Mouse (Mus musculus) layer of hippocampus, adult 8-10 months (tissue): ENCODE measurements around the gene Cgnl1. TPM values are rescaled to one million over a fixed set of nuclear protein-coding genes. Genes with fewer than 3 reads are reported as not detected.

Source experiments
- DNase-seq, 2 experiments: peaks; one replicate each; pipeline ENCODE4 v3.0.0; 2022; ENCODE audit warnings: low spot score in 2 of 2
- total RNA-seq, 4 experiments: library from RNA; stranded (reverse); gene quantifications; 2 replicates each; pipeline ENCODE4 v1.2.4; 2022

Cgnl1 gene
- total RNA-seq, 4 experiments from 2014 or later = 7.9 to 9.2 (median 8.3) TPM

DNA sequence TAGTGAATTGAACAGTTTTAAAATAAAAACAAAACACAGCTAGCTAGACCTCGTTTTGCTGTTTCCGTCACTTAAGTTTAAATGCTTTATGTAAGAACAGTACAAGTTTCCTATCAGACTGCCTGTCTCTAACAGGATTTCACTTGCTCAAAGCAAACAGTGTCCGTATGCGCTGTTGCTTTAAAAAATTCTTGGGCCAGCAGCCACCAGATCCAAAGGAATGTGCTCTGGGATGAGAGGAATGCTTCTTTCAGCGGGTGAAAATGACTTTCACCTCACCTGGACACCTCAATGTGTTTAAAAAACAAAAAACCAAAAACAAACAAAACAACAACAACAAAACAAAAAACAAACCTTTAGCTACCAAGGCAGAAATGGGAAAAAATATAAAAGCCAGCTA is 54.4 kb downstream of the Cgnl1 start:
- DNase-seq = no peak

DNA sequence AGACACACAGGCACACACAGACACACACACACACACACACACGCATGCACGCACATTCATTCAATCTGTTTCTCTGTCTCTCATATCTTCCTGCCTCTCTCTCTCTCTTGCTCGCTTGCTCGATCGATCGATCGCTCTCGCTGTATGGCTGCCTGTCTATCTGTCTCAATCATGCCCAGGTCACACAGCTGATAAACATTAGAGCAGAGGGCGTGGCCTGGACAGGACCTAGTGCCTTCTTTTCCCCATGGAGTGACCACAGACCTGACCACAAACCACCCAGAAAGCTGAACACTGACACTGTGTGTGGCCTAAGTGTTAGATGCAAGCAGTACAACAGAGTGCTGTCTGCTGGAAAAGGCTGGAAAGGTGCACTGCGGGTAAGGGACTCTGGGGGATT is 60.6 kb downstream of the Cgnl1 start:
- DNase-seq = no peak

DNA sequence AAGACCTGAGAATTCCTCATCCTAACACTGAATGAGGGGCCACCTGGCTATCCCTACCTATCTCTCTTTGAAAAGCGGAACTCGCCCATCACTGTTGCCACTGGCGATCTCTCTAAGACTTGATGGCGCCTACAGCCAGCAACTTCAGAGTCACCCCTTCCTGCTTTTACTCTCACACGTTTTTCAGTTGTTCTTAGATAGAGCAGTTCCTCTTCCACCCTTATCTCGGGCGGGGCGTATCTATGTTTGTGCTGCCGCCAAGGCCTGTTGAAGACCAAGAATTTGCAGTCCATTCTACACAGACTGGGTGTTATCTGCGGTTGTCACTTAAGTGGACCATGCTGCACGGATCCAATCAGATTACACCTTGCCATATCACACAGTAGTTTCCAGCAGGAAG is 62.2 kb downstream of the Cgnl1 start:
- no peak for DNase-seq

DNA sequence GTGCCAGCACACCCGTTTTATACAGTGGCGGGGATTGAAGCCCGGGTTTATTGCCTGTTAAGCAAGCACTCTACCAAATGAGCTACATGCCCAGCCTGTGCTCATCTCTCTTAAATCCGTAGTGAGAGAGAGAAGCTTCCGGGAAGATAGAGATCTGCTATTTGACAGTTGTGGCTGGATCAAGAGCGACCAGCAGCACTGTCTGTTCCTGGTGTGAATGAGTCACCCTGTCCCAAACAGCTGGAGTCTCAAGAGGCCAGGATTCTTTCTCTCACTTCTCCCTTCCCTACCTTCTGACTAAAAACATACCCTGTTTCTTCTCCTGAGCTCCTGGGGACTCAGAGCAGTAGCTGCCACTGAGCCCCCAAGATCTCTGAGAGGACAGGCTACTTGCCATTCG is 63.4 kb downstream of the Cgnl1 start:
- DNase-seq = no peak

DNA sequence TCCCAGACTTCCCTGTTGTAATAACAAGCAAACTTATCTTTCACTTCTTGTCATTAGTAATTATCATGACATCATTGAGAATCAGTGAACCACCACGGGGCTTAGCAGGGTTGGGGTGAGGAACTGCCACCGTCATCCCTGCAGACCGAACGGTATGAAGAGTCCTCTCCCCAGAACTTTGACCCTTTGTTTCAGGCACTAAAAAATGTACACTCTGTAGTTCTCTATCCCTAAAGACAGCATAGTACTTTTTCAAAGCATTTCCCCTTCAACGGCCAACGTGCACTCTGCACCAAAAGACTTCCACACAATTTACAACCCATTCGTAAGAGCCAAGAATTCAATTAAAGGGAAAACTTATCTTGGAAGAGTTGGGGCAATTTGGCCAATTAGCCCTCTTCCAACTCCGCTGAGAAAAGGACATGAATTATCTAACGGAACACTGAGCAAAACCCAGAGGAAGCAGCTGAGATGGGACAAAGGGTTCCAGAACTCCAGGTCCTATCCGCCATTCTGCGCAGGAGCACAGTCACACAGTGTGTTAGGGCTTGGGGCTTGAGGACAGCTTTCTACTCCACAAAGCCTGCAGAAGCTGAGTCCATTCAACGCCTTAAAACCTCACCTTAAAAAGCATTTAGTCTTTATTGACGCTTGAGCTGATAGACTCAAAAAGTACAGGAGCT is 66.9 kb downstream of the Cgnl1 start:
- DNase-seq = no peak

DNA sequence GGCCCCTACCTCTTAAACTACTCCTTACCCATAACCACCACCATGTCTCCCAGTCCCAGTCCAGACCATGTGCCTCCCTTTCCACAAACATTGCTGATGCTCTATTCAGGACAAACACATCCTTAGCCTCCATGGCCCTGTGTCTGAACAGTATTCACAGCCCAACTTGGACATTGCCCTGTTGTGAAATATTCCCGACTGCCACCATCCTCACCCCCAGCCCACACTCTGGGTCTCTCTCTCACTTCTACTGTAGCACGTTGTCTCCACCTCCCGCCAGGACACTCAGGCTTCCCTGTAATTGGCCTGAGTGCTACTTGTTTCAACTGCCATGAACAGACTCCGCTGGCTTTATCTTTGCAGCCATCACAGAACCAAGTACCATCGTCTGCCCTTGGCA is 72.3 kb downstream of the Cgnl1 start:
- DNase-seq = no peak

DNA sequence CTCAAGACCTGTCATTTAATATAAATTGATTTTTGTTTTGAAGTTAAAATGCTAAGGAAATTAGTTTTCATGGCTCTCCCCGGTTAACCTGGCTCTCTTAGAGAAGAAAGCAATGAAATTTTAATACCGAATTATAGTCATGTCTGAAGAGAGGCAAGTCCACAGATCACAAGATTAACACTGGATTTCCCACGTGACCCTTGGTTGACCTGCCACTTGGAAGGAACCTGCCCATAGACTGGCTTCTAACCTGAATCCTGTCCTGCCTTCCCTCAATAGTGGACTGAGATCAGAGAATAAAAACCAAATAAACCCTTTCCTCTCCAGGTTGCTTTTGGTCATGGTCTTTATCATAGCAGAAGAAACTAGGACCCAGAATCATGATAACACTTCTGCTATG is 73.3 kb downstream of the Cgnl1 start:
- no peak for DNase-seq

DNA sequence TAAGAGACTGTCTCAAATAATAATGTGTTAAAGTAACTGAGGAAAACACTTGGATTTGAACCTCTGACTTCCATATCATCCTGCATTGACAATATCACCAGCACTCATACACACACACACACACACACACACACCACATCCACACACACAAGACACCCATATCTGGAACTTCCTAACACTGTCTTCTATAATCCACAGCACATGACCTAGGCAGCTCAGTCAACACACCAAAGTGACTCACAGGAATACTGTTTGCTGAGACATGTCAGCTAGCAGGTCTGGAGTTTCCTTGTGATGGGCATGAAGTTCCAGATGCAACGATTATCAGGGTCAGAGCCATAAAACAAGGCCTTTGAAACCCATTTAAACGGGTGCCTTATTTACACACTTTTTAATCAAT is 74.2 kb downstream of the Cgnl1 start:
- DNase-seq = no peak

DNA sequence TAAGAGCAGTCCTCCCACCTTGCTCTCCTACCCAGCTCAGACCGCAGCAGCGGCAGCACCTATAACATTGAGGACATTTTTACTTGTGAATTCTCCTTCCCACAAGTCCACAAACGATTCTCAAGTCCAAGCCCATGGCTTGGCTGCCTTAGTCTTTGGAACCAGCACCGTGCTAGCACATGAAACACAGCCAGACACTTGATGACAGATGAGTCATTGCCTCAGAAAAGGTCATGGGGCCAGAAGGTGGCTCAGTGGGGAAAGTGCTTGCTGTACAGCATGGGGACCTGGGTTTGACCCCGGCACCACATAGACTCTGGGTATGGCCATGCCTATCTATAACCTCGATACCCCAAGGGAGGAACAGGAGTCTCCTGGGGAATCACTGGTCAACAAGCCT is 74.6 kb downstream of the Cgnl1 start:
- DNase-seq = no peak

DNA sequence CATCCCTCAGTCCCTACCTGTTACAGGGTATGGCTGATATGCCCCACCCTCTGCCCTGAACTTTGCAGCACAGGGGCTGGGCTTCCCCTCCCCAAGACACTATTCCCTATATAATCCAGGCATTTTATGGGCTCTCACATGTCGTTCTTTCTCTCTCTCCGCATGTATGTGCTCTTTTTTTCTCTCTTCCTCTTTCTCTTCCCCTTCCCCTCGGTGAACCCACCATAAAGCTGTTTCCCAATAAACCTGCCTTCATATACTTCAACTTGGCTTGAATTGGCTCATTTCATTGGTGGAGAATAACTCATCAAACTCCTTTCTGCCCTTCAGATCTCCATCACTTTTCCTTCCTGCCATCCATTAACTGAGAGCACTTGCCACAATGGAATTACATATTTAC is 76.3 kb downstream of the Cgnl1 start:
- no peak for DNase-seq

DNA sequence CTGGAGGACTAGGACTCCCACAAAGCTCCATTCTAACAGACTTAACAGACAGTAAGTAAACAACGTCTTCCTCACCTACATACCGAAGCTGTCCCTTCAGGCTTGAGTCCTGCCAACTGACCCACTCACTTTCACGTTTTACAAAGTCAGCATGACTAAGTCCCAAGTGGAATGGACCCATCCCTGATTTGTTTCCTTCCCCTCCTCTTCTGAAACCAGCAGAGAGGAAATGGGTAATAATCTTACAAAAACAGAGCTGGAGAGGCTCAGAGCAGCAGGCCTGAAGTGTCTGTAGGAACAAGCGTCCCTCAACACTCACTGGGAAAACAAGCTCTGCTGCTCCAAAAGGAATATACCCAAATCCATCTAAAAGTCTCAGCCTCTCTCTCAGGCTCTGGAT is 77.2 kb downstream of the Cgnl1 start:
- no peak for DNase-seq

DNA sequence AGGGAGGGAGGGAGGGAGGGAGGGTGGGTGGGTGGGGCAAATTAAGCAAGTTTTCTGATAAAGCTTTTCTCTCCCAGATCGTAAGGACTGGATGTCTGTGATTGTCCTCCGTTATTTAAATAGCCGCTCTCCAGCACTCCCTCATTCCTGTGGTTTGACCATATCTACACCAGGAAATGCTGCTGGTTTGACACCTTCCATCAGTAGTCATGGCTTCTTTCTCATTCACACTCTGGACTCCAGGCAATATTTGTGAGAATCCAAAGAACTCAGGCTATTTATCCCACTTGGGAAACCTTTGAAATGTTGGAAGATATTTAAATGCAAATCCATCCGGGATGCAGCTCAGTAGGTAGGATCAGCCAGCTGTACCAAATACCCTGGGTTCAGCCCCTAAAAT is 77.6 kb downstream of the Cgnl1 start:
- no peak for DNase-seq

DNA sequence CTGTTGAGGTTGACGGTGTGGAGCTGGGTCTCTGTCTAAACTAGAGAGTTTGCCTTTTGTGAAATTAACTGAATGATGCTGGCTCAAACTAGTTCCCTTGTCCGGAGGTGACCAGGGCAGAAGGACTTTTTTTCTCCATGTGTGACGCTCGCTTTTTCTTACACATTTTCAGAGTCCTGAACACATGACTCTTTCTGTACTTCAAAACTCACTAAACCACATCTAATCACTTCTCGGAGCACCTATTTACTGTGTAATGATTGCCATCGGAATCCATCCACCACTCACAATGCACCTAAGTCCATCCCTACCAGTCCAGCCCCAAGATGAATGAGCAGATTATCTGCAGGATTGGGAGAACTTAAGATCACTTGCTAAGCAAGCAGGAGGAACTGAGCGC is 79.2 kb downstream of the Cgnl1 start:
- DNase-seq = no peak

DNA sequence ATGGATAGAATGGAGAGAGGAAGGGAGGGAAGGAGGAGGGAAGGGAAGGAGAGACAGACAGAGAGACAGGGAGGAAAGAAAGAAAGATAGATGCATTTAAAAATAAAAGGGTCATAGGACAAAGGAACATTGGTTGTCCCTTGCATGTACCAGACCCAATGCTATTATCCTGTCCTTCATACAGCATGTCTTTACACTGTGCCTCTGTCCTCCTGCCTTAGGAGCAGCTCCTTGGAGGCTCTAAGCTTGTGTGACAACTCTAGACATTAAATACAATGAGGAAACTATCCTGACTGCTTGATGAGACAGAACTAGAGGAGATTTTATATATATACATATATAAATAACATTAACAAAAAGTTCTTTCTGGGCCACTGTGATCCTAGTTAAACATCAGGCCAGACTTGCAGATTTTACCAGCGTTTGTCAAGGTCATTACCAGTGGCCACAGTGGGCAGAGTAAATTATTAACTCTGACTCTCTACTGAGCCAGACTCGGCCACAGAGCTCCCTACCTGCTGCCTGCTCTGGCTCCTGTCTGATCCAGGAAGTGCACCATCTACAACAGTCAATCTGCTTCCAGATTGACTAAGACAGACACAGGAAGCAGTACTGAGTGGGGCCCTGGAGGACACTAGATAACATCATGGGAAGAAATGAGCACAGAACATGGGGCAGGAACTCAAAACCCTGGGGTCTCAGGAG is 81.9 kb downstream of the Cgnl1 start:
- no peak for DNase-seq

DNA sequence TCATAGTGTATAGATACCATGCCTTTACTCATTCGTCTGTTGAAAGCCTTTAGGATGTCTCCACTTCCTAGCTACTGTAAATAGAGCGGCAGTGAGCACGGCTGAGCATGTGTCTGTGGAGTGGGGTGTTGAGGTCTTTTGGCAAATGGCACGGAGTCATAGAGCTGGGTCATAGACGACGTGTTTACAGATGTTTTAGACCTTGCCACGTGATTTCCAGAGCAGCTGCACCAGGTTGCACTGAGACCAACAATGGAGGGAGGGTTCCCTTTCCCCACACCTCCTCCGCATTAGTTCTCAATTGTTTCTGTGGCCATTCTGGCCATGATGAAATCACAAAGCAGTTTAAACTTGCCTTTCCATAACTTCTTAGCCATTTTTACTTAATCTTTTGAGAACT is 84.9 kb downstream of the Cgnl1 start:
- no peak for DNase-seq

DNA sequence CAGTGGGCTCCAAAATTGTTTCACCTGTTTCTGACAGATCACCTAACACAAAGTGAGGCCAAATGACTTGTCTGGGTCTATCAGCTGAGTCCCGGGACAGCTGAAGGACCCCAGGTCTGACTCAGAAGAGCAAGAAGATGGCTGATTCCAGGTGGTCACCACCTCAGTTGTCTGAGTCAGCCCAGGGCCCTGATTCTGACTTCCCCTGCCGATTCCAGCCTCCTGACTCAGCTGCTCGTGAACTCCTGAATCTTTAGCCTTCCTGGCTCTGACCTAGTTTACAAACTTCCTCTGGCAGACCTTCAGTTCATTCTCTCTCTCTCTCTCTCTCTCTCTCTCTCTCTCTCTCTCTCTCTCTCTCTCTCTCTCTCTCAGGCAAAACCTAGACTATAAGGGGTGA is 86.6 kb downstream of the Cgnl1 start:
- DNase-seq = no peak

DNA sequence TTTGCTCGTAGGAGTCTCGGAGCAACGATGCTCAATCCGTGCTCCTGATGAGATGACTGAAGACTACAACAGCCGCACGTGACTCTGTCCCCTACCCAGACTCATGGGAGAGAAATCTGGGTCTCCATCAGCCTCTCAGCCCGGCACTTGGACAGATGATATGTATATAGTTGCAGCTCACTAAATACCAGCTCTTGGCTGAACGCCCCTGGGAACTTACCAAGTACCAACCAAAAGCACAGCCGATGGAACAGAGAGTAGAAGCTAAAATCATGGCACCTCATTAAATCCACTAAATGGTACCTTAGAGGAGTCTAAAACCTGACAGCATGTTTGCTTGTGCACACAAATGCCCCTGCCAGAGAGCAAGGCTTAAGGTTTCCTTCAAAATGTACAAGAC is 91.0 kb downstream of the Cgnl1 start:
- DNase-seq = no peak

DNA sequence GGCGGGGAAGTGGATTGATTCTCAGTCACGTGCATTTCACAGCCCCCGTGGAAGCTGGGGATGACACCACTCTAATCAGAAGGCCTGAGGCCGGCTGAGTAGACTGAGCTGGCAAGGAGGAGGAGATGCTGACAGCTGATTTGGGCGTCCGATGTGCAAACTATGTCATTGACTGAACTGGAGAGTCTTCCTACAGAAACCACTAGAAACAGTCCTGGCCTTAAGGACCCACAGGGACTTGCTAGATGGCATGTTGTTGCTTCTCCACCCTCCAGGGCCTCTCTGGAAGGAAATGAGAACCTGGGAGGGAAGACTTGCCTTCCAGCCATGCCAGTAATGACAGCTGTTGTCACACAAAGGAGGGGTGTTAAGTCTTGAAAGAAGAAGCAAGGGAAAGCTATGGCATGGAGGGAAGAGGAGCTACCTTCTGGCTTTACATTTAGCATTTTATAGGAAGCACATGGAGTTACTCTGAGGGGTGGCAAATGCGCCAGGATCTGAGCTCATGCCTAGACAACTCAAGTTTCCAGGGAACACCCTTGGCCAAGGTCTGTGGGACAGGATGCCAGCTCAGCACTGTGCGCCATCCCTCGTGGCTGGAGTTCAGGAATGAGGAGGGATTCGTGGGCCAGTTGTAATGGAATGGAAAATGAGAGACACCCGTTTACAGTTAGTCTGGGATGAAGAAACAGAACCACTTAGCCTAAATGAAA is 92.1 kb downstream of the Cgnl1 start:
- no peak for DNase-seq

DNA sequence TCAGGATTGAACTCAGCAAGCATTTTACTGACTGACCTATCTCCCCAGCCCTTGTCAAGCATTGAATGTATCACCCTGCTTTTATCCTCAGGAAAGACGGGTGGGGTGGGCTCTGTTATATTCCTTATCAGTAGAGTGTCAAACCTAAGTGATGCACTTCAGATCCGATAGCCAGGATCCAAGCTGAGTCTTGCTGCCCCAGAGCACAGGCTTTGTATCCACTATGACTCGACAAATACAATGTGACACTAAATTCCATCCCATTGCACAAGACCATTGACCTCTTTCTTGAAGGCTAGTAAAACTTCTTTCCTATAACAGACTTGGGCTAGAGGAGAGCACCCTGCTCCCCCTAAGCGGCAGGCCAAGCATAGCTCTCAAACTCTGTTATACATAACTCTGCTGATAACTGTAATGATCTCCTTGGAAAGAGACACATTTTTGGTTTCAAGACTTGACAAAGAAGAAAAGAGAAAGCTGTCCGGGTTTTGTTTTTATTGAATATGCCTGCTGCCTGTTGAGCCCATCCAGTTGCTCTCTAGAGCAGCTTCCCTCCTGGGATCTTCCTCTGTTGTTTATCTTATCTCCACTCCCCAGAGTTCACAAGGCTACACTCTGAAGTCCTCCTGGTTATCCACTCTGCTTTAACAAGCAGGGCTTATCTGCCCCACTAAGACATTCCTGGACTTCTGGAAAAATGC is 94.3 kb downstream of the Cgnl1 start:
- DNase-seq = no peak

DNA sequence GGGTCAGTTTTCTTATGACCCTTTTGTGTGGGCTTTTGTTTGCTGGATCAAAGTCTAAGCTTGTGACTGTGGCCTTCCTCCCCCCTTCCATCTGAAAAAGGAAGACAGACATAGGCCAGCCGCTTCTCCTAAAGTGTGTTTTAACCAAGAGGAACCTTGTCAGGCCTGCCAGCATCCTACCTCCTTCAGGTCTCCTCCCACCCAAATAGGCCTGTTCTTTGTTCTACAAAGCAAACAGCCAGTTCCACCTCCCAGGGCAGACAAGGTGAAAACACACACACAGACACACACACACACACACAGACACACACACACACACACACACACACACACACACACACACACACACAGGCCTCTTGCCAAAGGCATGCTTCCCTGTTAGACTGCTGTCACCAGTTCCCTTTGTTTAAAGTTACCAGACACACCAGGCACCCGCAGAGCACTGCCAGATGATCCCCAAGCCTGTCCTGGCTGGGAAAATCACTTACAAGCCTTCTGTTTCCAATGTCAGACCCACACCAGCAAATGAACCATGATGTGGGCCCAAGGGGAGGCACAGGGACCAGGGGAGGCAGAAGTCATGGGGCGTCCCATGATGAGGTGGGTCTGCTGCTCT is 95.5 kb downstream of the Cgnl1 start:
- no peak for DNase-seq

DNA sequence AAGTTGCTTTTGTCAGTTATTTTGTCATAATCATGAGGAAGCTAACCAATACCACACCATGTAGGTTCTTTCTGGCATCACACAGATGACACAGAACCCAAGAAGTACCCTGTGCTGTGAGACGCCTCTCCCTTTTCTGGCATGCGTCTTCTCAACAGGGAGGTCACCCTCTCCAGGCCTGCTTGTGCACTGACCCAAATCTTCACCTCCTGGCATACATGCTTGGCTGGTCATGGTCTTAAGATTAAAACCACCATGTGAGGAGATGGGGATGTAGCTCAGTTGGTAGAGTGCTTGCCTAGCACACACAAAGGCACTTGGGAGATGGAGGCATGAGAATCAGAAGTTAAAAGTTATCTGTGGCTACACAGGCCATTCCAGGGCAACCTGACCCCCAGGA is 96.2 kb downstream of the Cgnl1 start:
- DNase-seq = no peak

DNA sequence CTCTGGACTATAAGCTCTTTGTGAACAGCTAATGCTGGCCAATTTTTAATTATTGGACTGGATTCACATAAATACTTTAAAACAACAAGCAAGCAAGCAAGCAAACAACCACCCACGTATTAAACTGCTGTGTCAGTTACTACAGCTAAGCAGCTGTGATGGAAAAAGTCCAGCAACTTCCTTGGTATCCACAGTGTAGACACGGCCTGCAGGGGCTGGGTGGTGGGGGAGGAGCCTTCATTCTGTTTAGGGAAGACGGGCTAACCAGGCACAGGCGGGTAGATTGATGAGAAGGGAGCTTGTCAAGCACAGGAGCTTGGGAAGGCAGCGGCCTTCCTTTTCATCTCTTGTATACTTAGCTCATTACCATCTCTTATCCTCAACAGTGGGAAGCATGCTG is 96.9 kb downstream of the Cgnl1 start:
- DNase-seq = no peak
